Mouse (Mus musculus) lung, embryonic 15.5 days (tissue): Measurements from ENCODE around the gene Pnpla5. TPM values are rescaled to one million over a fixed set of nuclear protein-coding genes. Genes with fewer than 3 reads are reported as not detected.
"Not testable (repeated sequence)": the region's sequence is repeated elsewhere in the genome, so short reads cannot be mapped to it uniquely, and the experiment has no call there.

Experiments used
- ATAC-seq: fragments of 200-750 bp; cut with Nextera tagmentation; 2 replicates; pipeline ENCODE4 v1.8.0; 2017; ENCODE audit warnings: moderate number of reproducible peaks, borderline replicate concordance; ENCODE audit not compliant: low FRiP score, low TSS enrichment; ENCODE audit errors: extremely low read depth
- H3K27ac ChIP-seq: fragments of 300-500 bp; sonication (generic); 2 replicates; pipeline ENCODE4 v1.5.1; 2015; ENCODE audit warnings: moderate library complexity, mild to moderate bottlenecking, inconsistent platforms
- H3K27me3 ChIP-seq: fragments of 300-500 bp; sonication (generic); 2 replicates; pipeline ENCODE4 v1.6.1; 2015; ENCODE audit warnings: inconsistent platforms
- H3K36me3 ChIP-seq: fragments of 300-500 bp; sonication (generic); 2 replicates; pipeline ENCODE4 v1.6.1; 2015; ENCODE audit warnings: inconsistent platforms
- H3K4me1 ChIP-seq: fragments of 300-500 bp; sonication (generic); 2 replicates; pipeline ENCODE4 v1.6.1; 2015; ENCODE audit warnings: inconsistent platforms
- H3K4me2 ChIP-seq: fragments of 300-500 bp; sonication (generic); 2 replicates; pipeline ENCODE4 v1.6.1; 2015; ENCODE audit warnings: inconsistent platforms, mild to moderate bottlenecking, moderate library complexity
- H3K4me3 ChIP-seq: fragments of 300-500 bp; sonication (generic); 2 replicates; pipeline ENCODE4 v1.5.1; 2015; ENCODE audit warnings: mild to moderate bottlenecking, inconsistent platforms
- H3K9ac ChIP-seq: fragments of 300-500 bp; sonication (generic); 2 replicates; pipeline ENCODE4 v1.6.1; 2015; ENCODE audit warnings: inconsistent platforms
- H3K9me3 ChIP-seq: fragments of 300-500 bp; sonication (generic); 2 replicates; pipeline ENCODE4 v1.6.1; 2016; ENCODE audit warnings: inconsistent platforms
- WGBS: fragments of 180-500 bp; shearing (Covaris S2); methylation state at CpG from one replicate; pipeline ENCODE4 v1.1.7; 2015; 5-methylcytosine and 5-hydroxymethylcytosine counted together
- polyA plus RNA-seq: library from polyadenylated mRNA; unstranded; fragments of >200 nt; fragmentation: Nextera tagmentation; extraction: Ambion mirVana; gene quantifications from 2 replicates; pipeline ENCODE4 v1.2.1, GENCODE M21; 2015

Pnpla5 gene
- polyA plus RNA-seq, 1 experiment from 2014 or later: not detected

- H3K4me2 ChIP-seq: no peak overlapping the region
- ATAC-seq: no peak
- H3K4me3 ChIP-seq: no peak overlapping the region
- no peak overlapping the region for H3K27ac ChIP-seq
- no peaks in the 10 kb centered on the region for H3K4me1 ChIP-seq
- H3K36me3 ChIP-seq: no peaks in the 10 kb centered on the region
- no peaks in the 10 kb centered on the region for H3K9me3 ChIP-seq
- no peaks in the 10 kb centered on the region for H3K27me3 ChIP-seq
- WGBS: 60% methylated on average over 6 of the region's 6 CpGs
- H3K9ac ChIP-seq: no peak overlapping the region
Measured at GRCm38 (mm10) chr15:84113873-84114272, 9.1 kb downstream of the Pnpla5 start.

- Histone ChIP-seq H3K4me3 (no peak overlapping the region), H3K27ac (no peak overlapping the region), H3K27me3 (peaks cover 34% of the 10 kb centered on the region), H3K9me3 (no peaks in the 10 kb centered on the region), H3K4me1 (peaks cover 7% of the 10 kb centered on the region), H3K9ac (no peak overlapping the region), H3K36me3 (no peaks in the 10 kb centered on the region), H3K4me2 (no peak overlapping the region)
- ATAC-seq: no peak
- WGBS: 5% methylated on average over 13 of the region's 13 CpGs
Measured at GRCm38 (mm10) chr15:84108899-84109298, 14.1 kb downstream of the Pnpla5 start.

DNA sequence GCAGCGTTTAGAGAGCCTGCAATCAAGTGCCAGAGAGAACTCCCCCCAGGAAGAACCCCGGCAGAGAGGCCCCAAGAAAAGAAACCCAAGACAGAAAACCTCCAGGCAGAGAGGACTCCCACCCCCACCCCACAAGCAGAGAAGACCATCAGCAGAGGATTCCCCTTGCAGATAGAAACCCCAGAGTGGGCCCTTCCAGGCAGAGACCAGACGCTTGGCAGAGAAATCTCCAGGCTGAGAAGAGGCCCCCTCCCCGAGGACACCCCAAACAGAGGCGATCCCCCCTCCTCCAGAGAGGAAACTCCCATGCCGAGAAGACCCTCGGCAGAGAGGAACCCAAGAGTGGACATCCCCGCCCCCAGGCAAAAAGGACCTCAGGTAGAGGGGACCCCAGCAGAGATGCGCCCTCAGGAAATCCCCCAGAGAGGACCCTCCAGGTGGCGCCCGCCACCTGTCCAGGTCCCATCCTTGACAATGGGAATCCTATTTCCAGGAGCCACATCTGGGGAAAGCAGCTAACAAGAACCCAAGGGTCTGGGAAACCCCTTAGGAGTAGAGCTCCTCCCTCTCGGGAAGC is 17.0 kb downstream of the Pnpla5 start:
- Histone ChIP-seq H3K4me1 (peaks cover 7% of the 10 kb centered on the region), H3K4me2 (peak overlapping the region; percentile 89), H3K9me3 (no peaks in the 10 kb centered on the region), H3K27me3 (peaks cover 36% of the 10 kb centered on the region), H3K36me3 (no peaks in the 10 kb centered on the region), H3K4me3 (peak overlapping the region; percentile 44), H3K9ac (no peak overlapping the region), H3K27ac (no peak overlapping the region)
- 9% methylated on average over 12 of the region's 12 CpGs for WGBS
- no peak for ATAC-seq

DNA sequence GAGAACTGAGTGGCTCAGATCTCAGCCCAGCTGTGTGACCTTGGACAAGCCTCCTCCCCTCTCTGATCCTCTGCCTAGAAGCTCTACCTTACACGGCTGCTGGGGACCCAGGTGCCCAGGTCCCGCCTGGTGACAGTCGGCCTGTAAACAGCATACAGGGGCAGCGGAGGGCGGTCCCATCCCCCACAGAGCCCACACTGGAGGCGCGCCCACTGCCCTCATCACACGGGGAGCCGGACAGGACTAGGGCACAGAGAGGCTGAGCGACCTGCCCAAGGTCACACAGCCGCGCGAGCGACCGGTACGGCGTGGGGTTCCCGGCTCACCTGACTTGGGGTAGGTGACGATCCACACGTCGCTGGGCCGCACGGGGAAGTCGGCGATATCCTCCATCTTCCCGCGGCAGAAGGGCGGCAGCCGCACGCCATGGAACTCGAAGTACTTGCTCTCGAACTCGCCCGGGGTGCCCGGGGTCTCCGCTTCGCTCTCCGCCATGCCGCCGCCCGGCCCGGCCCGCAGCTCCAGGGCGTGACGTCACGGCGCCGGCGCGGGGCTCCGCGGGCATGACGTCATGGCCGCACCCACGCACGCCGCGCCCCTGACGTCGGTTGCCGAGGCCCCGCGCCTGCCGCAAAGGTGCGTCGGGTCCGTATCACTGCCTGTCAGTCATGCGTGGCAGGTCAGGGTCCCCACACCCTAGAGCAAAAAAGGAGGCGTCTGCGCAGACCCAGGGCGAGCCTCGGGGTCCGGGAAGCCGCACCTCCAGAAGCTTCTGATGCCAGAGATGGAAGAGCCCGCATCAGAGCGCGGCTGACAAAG is 17.7 kb downstream of the Pnpla5 start, which contains the start of gene Sult4a1:
TSS of gene Sult4a1 (minus strand) at position 650 of the 819 bp plus-strand sequence.
- peak within 1 kb of the TSS; percentile 89 for H3K4me2 ChIP-seq
- no peak within 1 kb of the TSS for H3K9ac ChIP-seq
- no peaks in the 10 kb centered on the region for H3K36me3 ChIP-seq
- peak; percentile 56; the same call in 1 of the 2 replicates for ATAC-seq
- no peak within 1 kb of the TSS for H3K27ac ChIP-seq
- WGBS: 2% methylated on average over 77 of the region's 77 CpGs
- H3K4me1 ChIP-seq: peaks cover 7% of the 10 kb centered on the region
- H3K4me3 ChIP-seq: peak within 1 kb of the TSS; percentile 44
- H3K27me3 ChIP-seq: peaks cover 36% of the 10 kb centered on the region
- H3K9me3 ChIP-seq: no peaks in the 10 kb centered on the region

DNA sequence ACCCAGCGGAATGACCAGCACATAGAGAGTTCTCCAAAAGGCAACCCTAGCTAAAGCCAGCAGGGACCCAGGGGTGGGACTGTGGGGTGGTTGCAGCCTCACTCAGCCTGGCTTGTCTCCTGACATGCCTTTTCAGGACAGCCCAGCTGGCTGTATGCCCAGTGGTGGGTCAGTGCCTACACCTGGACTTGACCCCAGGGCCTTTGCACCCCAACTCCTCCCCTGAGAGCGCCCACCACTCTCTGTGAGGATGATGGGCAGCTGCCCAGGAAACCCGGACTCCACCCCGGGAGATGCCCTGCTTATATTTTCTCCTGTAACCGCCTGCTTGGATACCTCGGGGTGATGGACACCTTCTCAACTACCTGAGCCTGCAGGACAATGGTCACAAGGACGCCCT is 18.3 kb downstream of the Pnpla5 start:
- WGBS: 75% methylated on average over 7 of the region's 7 CpGs
- ATAC-seq: no peak
- Histone ChIP-seq H3K27me3 (peaks cover 36% of the 10 kb centered on the region), H3K27ac (no peak overlapping the region), H3K4me1 (peaks cover 7% of the 10 kb centered on the region), H3K9me3 (no peaks in the 10 kb centered on the region), H3K36me3 (no peaks in the 10 kb centered on the region), H3K4me3 (no peak overlapping the region; the same call in 1 of the 2 replicates), H3K4me2 (no peak overlapping the region), H3K9ac (no peak overlapping the region)

DNA sequence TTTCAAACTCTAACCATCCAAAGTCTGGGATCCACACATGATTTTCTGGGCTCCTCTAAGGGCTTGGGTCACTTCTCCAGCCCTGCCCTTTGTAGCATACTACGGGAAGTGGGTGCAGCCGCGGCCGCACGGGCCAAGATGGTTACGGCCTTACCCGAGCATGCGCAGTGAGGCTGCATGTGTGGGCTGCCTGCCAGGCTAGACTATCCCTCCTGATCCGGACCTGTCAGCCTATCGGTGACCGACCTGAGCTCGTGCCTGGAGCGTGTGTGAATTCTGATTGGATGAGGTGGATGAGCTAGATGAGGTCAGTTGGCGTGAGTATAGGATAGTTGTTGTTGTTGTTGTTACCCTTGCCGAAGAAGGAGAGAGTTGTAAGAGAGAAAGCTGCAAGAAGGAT is 25.4 kb downstream of the Pnpla5 start:
- not testable (repeated sequence) for H3K4me1 ChIP-seq, ATAC-seq, H3K27ac ChIP-seq, H3K27me3 ChIP-seq, H3K9ac ChIP-seq, H3K9me3 ChIP-seq, H3K4me3 ChIP-seq, H3K4me2 ChIP-seq, H3K36me3 ChIP-seq
- 77% methylated on average over 15 of the region's 15 CpGs for WGBS

GRCm38 (mm10) chr15:84096051-84096450 is 26.9 kb downstream of the Pnpla5 start:
- Histone ChIP-seq H3K4me1 (no peaks in the 10 kb centered on the region), H3K9me3 (no peaks in the 10 kb centered on the region), H3K4me2 (no peak overlapping the region), H3K27ac (no peak overlapping the region), H3K9ac (no peak overlapping the region), H3K36me3 (no peaks in the 10 kb centered on the region), H3K27me3 (no peaks in the 10 kb centered on the region), H3K4me3 (no peak overlapping the region)
- WGBS: 78% methylated on average over 8 of the region's 8 CpGs
- ATAC-seq: no peak

DNA sequence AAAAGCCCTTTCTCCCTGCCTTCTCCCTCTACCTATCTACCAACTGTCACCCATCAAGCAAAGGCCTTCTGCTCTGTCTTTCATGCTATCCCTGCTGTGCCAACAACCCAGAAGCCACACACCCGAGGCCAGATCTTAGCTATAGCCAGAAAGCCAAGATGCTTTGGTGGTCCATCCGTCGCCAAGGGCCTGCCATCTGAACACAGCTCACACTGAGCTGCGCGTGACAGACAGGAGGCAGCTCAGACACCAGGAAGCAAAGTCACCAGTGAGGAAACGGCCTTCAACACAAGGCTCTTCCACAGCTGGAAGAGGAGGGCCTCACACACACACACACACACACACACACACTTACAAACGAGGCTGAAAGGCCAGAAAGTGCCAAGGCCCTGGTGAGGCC is 28.1 kb downstream of the Pnpla5 start:
- H3K9ac ChIP-seq: no peak overlapping the region
- 44% methylated on average over 7 of the region's 7 CpGs for WGBS
- ATAC-seq: no peak

DNA sequence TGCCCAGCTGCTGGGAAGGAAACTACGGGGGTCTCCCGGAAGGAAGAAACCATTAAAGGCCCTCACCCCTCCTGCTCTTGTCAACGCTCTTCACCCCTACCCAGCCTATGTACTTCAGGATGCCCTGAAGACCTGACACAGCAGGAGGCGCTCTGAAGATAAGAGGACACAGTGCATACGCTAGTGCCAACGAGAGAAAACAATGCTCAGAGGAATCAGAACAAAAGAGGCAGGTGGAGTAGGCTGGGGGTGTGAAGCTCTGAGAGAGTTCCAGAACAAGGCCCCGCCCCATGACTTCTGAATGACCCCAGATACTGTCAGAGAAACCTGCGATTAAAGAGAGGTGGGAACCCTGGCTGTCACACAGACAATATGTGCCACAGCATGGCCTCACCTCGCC is 36.2 kb downstream of the Pnpla5 start:
- H3K4me3 ChIP-seq: no peak overlapping the region
- H3K36me3 ChIP-seq: no peaks in the 10 kb centered on the region
- no peak for ATAC-seq
- no peak overlapping the region for H3K9ac ChIP-seq
- WGBS: 31% methylated on average over 9 of the region's 9 CpGs
- H3K27me3 ChIP-seq: no peaks in the 10 kb centered on the region
- no peaks in the 10 kb centered on the region for H3K9me3 ChIP-seq
- no peaks in the 10 kb centered on the region for H3K4me1 ChIP-seq
- no peak overlapping the region for H3K4me2 ChIP-seq
- H3K27ac ChIP-seq: no peak overlapping the region

More for the DNA sequence above, 28.1 kb downstream of the Pnpla5 start:
- Histone ChIP-seq H3K9me3 (no peaks in the 10 kb centered on the region), H3K4me2 (no peak overlapping the region), H3K36me3 (no peaks in the 10 kb centered on the region), H3K4me3 (no peak overlapping the region), H3K27me3 (no peaks in the 10 kb centered on the region), H3K4me1 (no peaks in the 10 kb centered on the region), H3K27ac (no peak overlapping the region)

DNA sequence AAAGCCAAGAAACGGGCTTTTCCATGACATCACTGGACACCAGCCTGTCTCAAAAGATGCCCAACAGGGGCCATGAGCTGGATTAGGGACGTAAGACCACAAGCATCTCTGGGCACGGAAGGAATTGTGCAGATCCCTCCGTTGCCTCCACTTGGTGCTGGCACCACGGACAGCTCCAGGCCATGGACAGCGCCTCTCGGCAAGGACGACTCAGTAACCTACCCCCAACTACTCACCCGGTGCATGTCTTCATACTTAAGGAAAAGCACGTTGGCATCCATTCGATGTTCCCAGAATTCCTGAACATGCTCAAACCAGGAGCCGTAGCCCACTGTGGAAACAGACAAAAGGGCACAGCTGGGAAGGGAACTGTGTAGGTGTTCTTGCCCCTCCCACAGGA is 36.6 kb downstream of the Pnpla5 start:
- Histone ChIP-seq H3K27ac (no peak overlapping the region), H3K4me2 (no peak overlapping the region), H3K9me3 (no peaks in the 10 kb centered on the region), H3K9ac (no peak overlapping the region), H3K4me3 (no peak overlapping the region), H3K27me3 (no peaks in the 10 kb centered on the region), H3K36me3 (no peaks in the 10 kb centered on the region), H3K4me1 (no peaks in the 10 kb centered on the region)
- ATAC-seq: no peak
- 20% methylated on average over 12 of the region's 12 CpGs for WGBS

DNA sequence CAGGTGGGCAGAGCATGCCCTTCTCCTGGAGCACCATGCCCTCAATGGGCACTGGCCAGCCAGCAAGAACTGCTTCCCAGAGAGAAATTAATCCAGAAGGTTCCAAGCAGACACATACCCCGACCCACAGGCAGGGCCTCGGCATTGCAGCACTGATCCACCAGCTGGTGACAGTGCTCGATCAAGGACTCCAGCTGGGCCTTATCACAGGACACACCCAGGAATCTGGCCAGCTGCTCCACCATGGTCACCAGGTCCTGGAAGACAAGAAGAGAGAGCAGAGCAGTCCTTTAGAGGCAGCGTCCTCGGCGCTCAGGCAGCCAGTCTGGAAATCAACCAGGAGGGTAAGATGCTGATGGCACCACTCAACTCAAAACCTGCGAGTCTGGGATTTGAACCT is 42.9 kb downstream of the Pnpla5 start:
- H3K9me3 ChIP-seq: no peaks in the 10 kb centered on the region
- ATAC-seq: 0 out of 2 replicates have a peak, but pooled peaks have one; percentile 55
- peaks cover 10% of the 10 kb centered on the region; the same call in 1 of the 2 replicates for H3K27me3 ChIP-seq
- WGBS: 35% methylated on average over 7 of the region's 7 CpGs
- peaks cover 5% of the 10 kb centered on the region; the same call in 1 of the 2 replicates for H3K4me1 ChIP-seq
- no peak overlapping the region for H3K9ac ChIP-seq
- no peak overlapping the region for H3K4me3 ChIP-seq
- no peak overlapping the region for H3K27ac ChIP-seq
- no peak overlapping the region for H3K4me2 ChIP-seq
- H3K36me3 ChIP-seq: no peaks in the 10 kb centered on the region

DNA sequence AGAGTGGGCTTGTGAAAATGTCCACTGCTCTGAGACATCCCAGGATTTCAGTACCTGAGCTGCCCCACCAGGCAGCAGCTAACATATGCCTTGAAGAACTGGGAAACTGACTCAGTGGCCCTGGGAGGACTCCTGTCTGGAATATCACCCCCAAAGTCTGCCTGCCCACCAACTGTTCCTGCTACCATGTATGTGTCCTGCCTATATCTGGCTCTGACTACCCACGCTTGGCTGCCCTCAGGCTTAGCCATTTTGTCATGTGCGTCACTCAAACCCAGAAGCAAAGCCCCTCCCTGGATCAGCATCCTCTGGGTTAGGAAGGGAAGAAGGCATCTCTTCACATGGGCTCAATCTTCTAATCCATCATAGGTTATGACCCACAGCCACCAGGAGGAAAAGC is 43.5 kb downstream of the Pnpla5 start:
- H3K27ac ChIP-seq: no peak overlapping the region
- H3K4me3 ChIP-seq: no peak overlapping the region
- H3K9me3 ChIP-seq: no peaks in the 10 kb centered on the region
- no peaks in the 10 kb centered on the region for H3K36me3 ChIP-seq
- peaks cover 15% of the 10 kb centered on the region for H3K27me3 ChIP-seq
- H3K4me1 ChIP-seq: peaks cover 10% of the 10 kb centered on the region; the same call in 1 of the 2 replicates
- H3K9ac ChIP-seq: no peak overlapping the region
- ATAC-seq: no peak
- WGBS: 77% methylated on average over 2 of the region's 2 CpGs
- no peak overlapping the region for H3K4me2 ChIP-seq
